Mouse (Mus musculus): ENCODE data around the gene Ssh2.
"Not testable (repeated sequence)": the region's sequence is repeated elsewhere in the genome, so short reads cannot be mapped to it uniquely, and the experiment has no call there.

Gene Ssh2

DNA sequence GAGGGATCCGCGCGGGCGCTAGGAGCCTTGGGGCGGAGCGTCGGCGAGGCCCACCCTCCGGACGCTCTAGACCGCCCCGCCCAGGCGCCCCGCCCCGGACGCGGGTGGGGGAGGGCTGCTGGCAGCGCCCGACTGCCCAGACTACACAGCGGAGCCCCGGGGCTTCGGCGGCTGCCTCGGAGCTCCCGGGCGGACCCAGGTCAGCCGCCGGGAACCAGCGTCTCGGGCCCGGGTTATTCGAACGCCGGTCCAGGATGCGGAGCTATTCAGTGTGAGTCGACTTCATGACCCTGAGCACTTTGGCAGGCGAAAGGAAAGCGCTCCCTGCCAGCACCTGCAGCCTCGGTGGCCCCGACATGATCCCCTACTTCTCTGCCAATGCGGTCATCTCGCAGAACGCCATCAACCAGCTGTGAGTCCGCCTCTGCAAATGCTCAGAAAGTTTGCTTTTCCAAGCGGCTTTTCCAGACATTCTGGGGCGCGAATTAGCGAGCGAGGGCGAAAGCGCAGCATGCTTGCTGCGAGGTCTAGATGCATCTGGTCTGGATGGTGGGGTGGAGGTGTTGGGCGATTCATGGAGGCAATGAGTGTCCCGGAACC, 132.2 kb downstream of the Ssh2 start:
- peak; percentile 92 to 94 for DNase-seq (ENCODE audit: low spot score in 2 of 2)

GRCm38 (mm10) chr11:77348985-77349384, 132.9 kb downstream of the Ssh2 start:
- no peak for DNase-seq (ENCODE audit: low spot score in 2 of 2)

- DNase-seq (ENCODE audit: low spot score in 2 of 2) = no peak
Measured at GRCm38 (mm10) chr11:77349698-77350097, 133.6 kb downstream of the Ssh2 start.

DNA sequence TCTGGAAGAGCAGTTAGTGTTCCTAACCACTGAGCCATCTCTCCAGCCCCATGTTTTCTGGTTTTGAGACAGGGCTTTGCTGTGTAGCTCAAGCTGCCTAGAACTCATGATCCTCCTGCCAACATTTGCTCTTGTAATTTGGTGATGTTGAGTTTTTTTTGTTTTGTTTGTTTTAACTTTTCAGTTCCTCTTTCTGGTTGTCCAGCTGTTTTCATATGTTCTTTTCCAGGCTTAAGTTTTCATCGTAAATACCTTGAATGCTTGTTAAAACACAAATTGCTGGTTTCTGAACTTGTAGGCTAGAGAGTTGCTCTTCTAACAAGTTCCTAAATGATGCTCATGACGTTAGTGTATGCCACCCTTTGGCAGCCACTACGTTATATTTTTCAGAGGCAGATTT, 139.0 kb downstream of the Ssh2 start:
- DNase-seq (ENCODE audit: low spot score in 2 of 2) = no peak

DNA sequence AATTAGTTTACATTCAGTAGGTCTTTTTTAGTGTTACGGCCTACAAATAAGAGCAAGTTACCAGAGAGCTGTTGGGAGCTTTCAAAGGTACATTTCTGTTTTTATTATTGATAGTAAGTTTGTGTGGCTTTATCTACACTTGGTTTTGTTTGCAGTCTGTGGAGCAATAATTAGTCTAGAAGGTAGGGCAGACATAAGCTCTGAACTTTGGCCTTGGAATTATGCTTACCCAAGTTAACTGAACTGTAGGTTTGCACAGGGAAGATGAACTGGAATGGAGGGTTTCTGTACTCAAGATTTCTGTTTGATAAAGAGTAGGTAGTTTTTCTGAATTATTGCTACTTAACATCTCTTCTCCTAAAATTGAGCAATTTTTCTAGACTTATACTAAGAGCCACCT, 141.8 kb downstream of the Ssh2 start:
- DNase-seq (ENCODE audit: low spot score in 2 of 2) = no peak

- DNase-seq (ENCODE audit: low spot score in 2 of 2) = no peak
Measured at GRCm38 (mm10) chr11:77363476-77363875, 147.4 kb downstream of the Ssh2 start.

GRCm38 (mm10) chr11:77364376-77364775, 148.3 kb downstream of the Ssh2 start:
- DNase-seq (ENCODE audit: low spot score in 2 of 2) = no peak

GRCm38 (mm10) chr11:77365706-77366386, 149.8 kb downstream of the Ssh2 start:
- DNase-seq (ENCODE audit: low spot score in 2 of 2) = peak; percentile 32 to 48

DNA sequence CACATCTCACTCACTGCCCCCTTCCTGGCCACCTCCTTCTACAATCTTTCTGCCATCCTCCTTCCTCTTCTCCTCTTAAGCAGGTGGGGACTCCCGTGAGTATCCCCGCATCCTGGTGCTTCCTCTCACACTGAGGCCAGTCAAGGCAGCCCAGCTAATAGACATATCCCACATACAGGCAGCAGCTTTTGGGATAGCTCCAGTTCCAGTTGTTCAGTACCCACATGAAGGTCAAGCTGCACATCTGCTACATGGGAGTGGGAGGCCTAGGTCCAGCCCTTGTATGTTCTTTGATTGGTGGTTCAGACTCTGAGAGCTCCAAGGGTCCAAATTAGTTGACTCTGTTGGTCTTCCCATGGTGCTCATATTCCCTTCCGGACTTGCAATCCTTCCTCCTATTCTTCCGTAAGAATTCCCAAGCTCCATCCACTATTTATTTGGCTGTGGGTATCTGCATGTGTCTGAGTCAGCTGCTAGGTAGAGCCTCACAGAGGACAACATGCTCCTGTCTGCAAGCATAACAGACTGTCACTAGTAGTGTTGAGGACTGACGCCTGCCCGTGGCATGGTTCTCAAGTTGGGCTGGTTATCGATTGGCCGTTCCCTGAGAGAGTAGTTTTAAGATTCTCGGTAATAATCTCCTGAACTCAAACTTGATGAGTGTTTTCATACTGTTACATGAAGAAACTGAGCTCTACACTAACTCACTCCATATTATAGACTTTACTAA, 151.6 kb downstream of the Ssh2 start:
- peak in 1 of 2 experiments; percentile 37 for DNase-seq (ENCODE audit: low spot score in 2 of 2)

DNA sequence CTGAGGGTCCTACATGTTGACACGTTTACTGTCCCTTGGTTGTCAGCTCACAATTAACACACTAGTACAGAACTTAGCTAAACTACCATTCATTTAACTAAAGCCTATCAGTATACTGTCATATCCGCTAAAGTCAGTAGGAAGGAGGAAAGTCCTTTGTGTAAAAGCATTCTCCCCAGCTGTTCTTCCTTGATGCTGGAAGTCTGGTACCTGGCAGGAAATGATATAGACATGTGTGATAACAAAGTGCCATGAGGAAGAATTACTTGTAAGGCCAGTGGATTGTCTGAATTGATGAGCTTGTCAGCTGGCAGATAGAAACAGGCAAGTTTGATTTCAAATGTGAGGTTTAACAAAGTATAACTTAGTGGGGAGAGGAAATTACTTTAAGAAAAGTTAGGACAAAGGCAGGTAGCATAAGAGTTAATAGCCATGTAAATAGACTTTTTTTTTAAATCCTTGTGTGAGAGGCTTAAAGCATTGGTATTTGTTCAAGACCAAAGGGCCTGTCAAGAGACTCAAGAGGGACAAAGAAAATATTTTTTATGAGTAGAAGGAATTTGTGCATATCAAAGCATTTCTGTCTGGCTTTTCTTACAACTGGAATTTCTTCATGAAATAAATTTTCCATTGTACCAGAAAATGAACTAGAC, 153.2 kb downstream of the Ssh2 start:
- peak in 1 of 2 experiments; percentile 54 for DNase-seq (ENCODE audit: low spot score in 2 of 2)

DNA sequence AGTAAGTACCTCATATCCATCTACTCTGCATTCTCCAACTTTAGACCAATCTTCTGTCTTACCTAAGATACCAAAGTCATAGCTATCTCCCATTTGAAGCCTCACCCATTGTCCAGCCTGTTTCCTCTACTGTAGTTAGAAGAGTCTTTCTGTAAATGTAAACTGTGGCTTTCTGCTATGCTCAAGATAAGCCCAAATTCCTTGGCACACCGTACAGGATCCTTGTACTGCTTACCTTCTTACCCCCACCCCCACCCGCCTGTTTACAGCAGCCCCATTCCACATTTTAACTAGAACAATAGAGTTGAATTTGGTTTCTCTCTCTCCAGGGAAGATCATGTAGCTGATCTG, 153.7 kb downstream of the Ssh2 start:
- no peak for DNase-seq (ENCODE audit: low spot score in 2 of 2)

DNA sequence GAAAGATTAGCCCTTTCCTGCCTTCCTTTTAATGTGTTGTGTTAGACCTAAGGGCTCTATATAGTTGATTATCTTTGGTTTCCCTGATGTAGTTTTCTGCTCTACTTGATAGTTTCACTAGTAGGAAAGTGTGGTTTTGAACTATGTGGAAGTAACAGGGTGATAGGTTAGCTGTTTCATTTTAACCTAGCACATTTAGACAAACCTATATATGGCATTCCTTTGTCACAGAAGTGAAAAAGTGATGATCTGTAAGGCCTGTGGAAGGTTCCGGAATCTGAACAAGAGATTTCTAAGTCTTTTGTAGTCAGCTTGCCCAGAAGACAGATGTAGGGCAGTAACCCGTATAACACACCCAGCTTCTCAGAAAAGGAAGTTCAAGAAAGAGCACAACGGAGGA, 155.0 kb downstream of the Ssh2 start:
- no peak for DNase-seq (ENCODE audit: low spot score in 2 of 2)

- no peak for DNase-seq (ENCODE audit: low spot score in 2 of 2)
Measured at GRCm38 (mm10) chr11:77371696-77372095, 155.6 kb downstream of the Ssh2 start.

DNA sequence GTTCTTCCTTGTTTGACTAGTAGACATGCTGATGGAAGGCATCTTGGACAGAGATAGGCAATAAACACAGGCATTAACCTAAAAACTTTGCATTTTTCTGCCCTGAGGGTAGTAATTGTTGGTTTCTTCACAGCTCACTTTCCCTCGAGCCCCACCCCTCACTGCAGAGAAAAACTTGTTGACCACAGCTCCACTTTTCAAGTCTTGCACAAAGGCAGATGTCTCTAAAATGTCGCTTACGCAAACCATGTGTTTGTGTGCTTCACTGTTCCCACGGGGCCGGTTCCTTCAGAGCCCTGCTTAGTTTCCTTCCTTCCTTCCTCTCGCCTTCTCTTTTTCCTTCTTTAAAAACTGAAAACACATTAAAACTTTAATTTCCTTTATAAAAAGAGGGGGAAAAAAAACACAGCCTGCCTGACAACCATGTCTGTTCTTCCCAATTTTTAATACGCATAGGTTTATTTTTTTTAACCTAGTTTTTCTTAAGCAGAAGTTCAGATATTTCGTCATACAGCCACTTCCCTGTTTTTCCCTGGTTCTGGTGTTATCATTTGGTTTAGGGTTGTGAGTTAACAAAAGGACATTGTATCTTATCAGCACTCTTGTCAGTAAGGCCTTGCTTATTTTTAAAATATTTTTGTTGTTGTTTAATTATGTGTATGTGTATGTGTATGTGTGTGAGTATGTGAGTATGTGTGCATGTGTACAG, 156.3 kb downstream of the Ssh2 start:
- peak; percentile 77 for DNase-seq (ENCODE audit: low spot score in 2 of 2)

GRCm38 (mm10) chr11:77378622-77379021, 162.5 kb downstream of the Ssh2 start:
- DNase-seq (ENCODE audit: low spot score in 2 of 2) = no peak

GRCm38 (mm10) chr11:77381174-77381573, 165.1 kb downstream of the Ssh2 start:
- DNase-seq (ENCODE audit: low spot score in 2 of 2) = no peak

GRCm38 (mm10) chr11:77384151-77384550, 168.1 kb downstream of the Ssh2 start:
- no peak for DNase-seq (ENCODE audit: low spot score in 2 of 2)

DNA sequence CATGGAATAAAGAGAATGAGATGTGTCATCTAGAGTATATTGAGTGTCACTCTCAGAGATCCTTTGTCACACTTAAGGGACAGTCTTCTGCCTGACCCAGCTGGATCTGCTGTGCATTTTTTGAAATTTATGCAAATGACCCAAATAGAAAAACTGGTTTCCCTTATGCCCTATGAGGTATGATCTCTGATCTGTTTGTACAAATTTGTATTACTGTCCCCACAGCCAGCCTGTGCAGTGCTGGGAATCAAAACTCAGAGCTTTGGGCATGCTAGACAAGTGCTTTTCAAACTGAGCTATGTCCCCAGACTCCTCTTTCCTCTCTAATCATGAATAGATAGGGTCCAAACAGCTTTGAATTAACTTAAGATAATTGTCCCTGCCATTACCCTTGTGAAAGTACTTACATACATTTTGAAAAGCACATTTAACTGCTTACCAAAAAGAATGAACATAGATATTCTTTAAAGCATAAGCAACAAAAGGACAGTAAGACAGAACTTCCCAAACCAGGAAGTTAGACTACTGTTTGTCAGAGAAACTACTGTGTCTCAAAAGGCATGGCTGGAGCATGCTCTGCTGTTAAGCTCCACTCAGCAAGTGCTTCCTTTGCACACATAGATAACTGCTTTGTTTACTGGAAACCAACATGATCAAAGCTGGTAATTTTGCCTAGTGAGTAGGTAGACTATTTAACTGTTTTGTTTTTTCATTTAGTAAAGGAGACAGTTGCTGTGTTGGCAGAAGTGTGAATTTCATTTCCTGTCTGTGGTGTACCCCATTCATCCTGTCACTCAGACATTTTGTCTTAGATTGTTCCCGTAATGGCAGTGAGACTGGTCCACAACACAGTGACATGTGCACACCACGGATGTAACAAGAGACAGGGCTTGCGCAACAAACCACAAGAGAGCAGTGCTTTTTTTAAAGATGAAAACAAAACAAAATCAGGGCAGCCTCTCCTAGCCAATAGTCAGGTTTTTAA, 169.9 kb downstream of the Ssh2 start:
- peak; percentile 78 to 85 for DNase-seq (ENCODE audit: low spot score in 2 of 2)

GRCm38 (mm10) chr11:77388197-77388596, 172.1 kb downstream of the Ssh2 start:
- DNase-seq (ENCODE audit: low spot score in 2 of 2) = not testable (repeated sequence)

DNA sequence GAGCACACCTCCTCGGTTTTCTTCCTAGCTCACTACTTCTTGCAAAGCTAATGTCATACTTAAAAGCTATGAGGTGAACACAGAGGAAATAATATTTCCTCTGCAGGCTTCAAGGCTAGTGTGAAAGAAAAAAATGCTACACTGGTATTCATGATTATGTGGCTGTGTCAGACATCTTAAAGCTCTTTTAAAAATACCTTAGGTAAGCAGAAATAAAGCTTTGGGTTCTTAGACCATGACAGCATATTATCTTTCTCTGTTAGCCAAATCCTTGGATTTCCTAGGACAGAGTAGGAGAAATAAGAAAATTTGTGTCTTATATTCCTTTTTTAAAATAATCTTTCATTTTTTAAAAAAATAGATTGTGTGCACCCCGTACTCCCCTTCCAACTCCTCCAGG, 179.5 kb downstream of the Ssh2 start:
- no peak for DNase-seq (ENCODE audit: low spot score in 2 of 2)

DNA sequence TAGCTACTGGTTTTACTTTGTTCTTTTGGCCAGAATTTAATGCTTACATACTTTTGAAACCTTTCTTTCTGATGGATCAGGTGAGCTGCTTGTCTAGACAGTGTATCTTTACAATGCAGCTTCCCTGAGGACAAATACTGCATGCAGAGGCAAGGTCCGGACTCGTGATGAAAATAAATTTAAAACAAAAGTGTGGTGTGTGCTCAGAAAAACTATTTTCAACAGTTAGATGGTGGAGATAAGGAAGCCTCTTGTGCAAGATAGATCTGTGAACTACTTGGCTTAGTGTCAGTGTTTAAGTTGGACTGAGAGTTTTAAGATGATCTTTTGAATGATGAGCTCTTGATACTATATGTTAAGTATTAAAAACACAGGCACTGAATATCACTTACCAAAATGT, 186.4 kb downstream of the Ssh2 start:
- no peak for DNase-seq (ENCODE audit: low spot score in 2 of 2)
